Mouse (Mus musculus) lung, adult 2 months (tissue): ENCODE data around the gene Ccdc69.

Experiments used
- CTCF ChIP-seq: fragments of 200-500 bp; IDR thresholded peaks from 2 replicates; pipeline ENCODE4 v1.5.1; 2011; ENCODE audit warnings: mild to moderate bottlenecking, low read length, control low read depth; ENCODE audit not compliant: insufficient read depth
- POLR2A ChIP-seq: fragments of 200-500 bp; IDR thresholded peaks from 2 replicates; pipeline ENCODE4 v1.6.1; 2011; ENCODE audit warnings: low read depth, mild to moderate bottlenecking, control low read depth, low read length, borderline replicate concordance; ENCODE audit errors: extremely low read depth

DNA sequence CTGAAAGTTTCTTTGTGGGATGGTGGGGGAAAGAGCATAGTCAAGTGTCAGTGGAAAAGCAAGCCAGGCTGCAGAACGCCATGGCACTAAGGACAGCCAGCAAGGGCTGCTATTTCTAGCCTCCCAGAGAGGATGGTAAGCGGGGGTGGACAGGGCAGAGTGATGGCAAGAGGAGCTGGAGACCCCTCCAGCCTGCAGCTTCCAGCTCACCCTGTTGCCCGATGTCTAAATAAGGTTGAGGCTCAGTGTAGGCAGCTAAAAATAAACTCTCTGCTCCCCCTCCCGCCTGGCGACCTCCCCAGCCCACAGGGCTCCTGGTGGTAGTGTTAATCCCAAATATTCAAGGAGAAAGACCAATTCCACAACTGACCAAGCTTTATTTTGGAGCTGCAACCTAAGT lies 7.5 kb upstream of the Ccdc69 start:
- TF ChIP-seq POLR2A, result no peak
- TF ChIP-seq CTCF, result no peak
